Mouse (Mus musculus) cortical plate, adult 2 months (tissue): ENCODE results near the gene Ppp2r3a.

Experiments used
- CTCF ChIP-seq: fragments of 200-500 bp; IDR thresholded peaks from 2 replicates; pipeline ENCODE4 v1.5.1; 2011; ENCODE audit warnings: mild to moderate bottlenecking, control low read depth, low read length; ENCODE audit not compliant: insufficient read depth; ENCODE audit errors: extremely low read depth
- POLR2A ChIP-seq: fragments of 200-500 bp; IDR thresholded peaks from 2 replicates; pipeline ENCODE4 v1.6.1; 2011; ENCODE audit warnings: mild to moderate bottlenecking, low read length, control low read depth; ENCODE audit not compliant: insufficient read depth; ENCODE audit errors: extremely low read depth

- TF ChIP-seq CTCF: no peak
- no peak for TF ChIP-seq POLR2A
These were observed 149.3 kb downstream of the Ppp2r3a start for GRCm38 (mm10) chr9:101102288-101102687.
